Mouse (Mus musculus): ENCODE results near the gene Vps13d.

GRCm38 (mm10) chr4:145203305-145203704, 8.5 kb upstream of the Vps13d start:
- TF ChIP-seq CTCF (IDR thresholded peaks at IDR 0.05; ENCODE audit: borderline replicate concordance, control insufficient read depth, extremely low read depth, insufficient read depth, low read length, poor library complexity) (no peak), POLR2A (IDR thresholded peaks at IDR 0.05; ENCODE audit: control insufficient read depth, extremely low read depth, insufficient read depth, low read length, poor library complexity) (no peak)
